Mouse (Mus musculus) MEL (cell line): ENCODE results near the gene Map3k7cl. TPM values are rescaled to one million over a fixed set of nuclear protein-coding genes. Genes with fewer than 3 reads are reported as not detected.

Experiments
- DNase-seq: peaks from one replicate; pipeline ENCODE4 v3.0.0; 2011; ENCODE audit warnings: low read depth, low spot score
- H3K27ac ChIP-seq: 2 replicates; pipeline ENCODE4 v1.5.1; 2012; ENCODE audit warnings: low read depth, mild to moderate bottlenecking, control low read depth, low read length, moderate library complexity; ENCODE audit not compliant: control insufficient read depth
- H3K27me3 ChIP-seq, 2 experiments: fragments of 150-350 bp in 1 of 2; sonication (generic) in 1 of 2; 2 replicates each; pipeline ENCODE4 v1.6.1; 2012; ENCODE audit warnings: low read length in 2 of 2, mild to moderate bottlenecking in 2 of 2, improper control_type of control experiment in 1 of 2, moderate library complexity in 1 of 2; ENCODE audit not compliant: insufficient read depth in 2 of 2, control insufficient read depth in 1 of 2
- H3K36me3 ChIP-seq, 2 experiments: 2 replicates each; pipeline ENCODE4 v1.6.1; 2012 to 2014; ENCODE audit warnings: low read length in 2 of 2, improper control_type of control experiment in 1 of 2, inconsistent platforms in 1 of 2, mild to moderate bottlenecking in 1 of 2; ENCODE audit not compliant: insufficient read depth in 2 of 2, control insufficient read depth in 1 of 2
- H3K4me1 ChIP-seq, 2 experiments: fragments of 150-350 bp in 1 of 2; sonication (generic) in 1 of 2; 2 replicates each; pipeline ENCODE4 v1.6.1; 2012; ENCODE audit warnings: low read length in 2 of 2, improper control_type of control experiment in 1 of 2, mild to moderate bottlenecking in 1 of 2; ENCODE audit not compliant: insufficient read depth in 2 of 2, control insufficient read depth in 1 of 2
- H3K4me3 ChIP-seq, 2 experiments: fragments of 150-350 bp in 1 of 2; sonication (generic) in 1 of 2; 2 replicates each; pipeline ENCODE4 v1.5.1; 2012; ENCODE audit warnings: low read depth in 2 of 2, low read length in 2 of 2, mild to moderate bottlenecking in 2 of 2, moderate library complexity in 2 of 2, control low read depth in 1 of 2, improper control_type of control experiment in 1 of 2; ENCODE audit not compliant: control insufficient read depth in 1 of 2, insufficient read depth in 1 of 2
- H3K79me2 ChIP-seq: 2 replicates; pipeline ENCODE4 v1.6.1; 2012; ENCODE audit warnings: mild to moderate bottlenecking, low read length, moderate library complexity; ENCODE audit not compliant: control insufficient read depth, poor library complexity, insufficient read depth
- H3K9ac ChIP-seq: 2 replicates; pipeline ENCODE4 v1.6.1; 2012; ENCODE audit warnings: low read depth, mild to moderate bottlenecking, control low read depth, low read length, moderate library complexity; ENCODE audit not compliant: control insufficient read depth, poor library complexity, severe bottlenecking
- H3K9me3 ChIP-seq: fragments of 150-350 bp; sonication (generic); replicated peaks from 2 replicates; pipeline ENCODE4 v1.6.1; 2012; ENCODE audit warnings: mild to moderate bottlenecking, low read length, improper control_type of control experiment, moderate library complexity; ENCODE audit not compliant: insufficient read depth
- CHD1 ChIP-seq: IDR thresholded peaks from 2 replicates; pipeline ENCODE4 v1.6.1; 2012; ENCODE audit warnings: low read depth, mild to moderate bottlenecking, inconsistent platforms, low read length, improper control_type of control experiment
- CHD2 ChIP-seq: IDR thresholded peaks from 2 replicates; pipeline ENCODE4 v1.6.1; 2011; ENCODE audit warnings: low read length, improper control_type of control experiment
- ETS1 ChIP-seq: IDR thresholded peaks from 2 replicates; pipeline ENCODE4 v1.6.1; 2012; ENCODE audit warnings: low read depth, mild to moderate bottlenecking, inconsistent platforms, low read length, improper control_type of control experiment, moderate library complexity
- GABPA ChIP-seq: IDR thresholded peaks from 2 replicates; pipeline ENCODE4 v1.6.1; 2012; ENCODE audit warnings: low read depth, mild to moderate bottlenecking, inconsistent platforms, low read length, improper control_type of control experiment, moderate library complexity
- KAT2A ChIP-seq: conservative IDR thresholded peaks from 2 replicates; pipeline ENCODE4 v1.6.1; 2012; ENCODE audit warnings: low read depth, low read length, improper control_type of control experiment, inconsistent platforms
- MAFK ChIP-seq: IDR thresholded peaks from 2 replicates; pipeline ENCODE4 v1.6.1; 2011; ENCODE audit warnings: low read depth, mild to moderate bottlenecking, low read length, improper control_type of control experiment, borderline replicate concordance
- MYB ChIP-seq: IDR thresholded peaks from 2 replicates; pipeline ENCODE4 v1.6.1; 2011; ENCODE audit warnings: mild to moderate bottlenecking, low read depth, low read length, improper control_type of control experiment
- MYC ChIP-seq: IDR thresholded peaks from 2 replicates; pipeline ENCODE4 v1.6.1; 2011; ENCODE audit warnings: low read depth, mild to moderate bottlenecking, low read length, improper control_type of control experiment, moderate library complexity
- NELFE ChIP-seq: IDR thresholded peaks from 2 replicates; pipeline ENCODE4 v1.6.1; 2011; ENCODE audit warnings: low read depth, low read length, improper control_type of control experiment
- NRF1 ChIP-seq: IDR thresholded peaks from 2 replicates; pipeline ENCODE4 v1.6.1; 2014; ENCODE audit warnings: low read depth, mild to moderate bottlenecking, inconsistent platforms, low read length, improper control_type of control experiment, moderate library complexity; ENCODE audit not compliant: poor library complexity, insufficient read depth, severe bottlenecking
- RAD21 ChIP-seq: IDR thresholded peaks from 2 replicates; pipeline ENCODE4 v1.6.1; 2011; ENCODE audit warnings: mild to moderate bottlenecking, low read depth, low read length, improper control_type of control experiment
- RCOR1 ChIP-seq: IDR thresholded peaks from 2 replicates; pipeline ENCODE4 v1.6.1; 2012; ENCODE audit warnings: low read depth, mild to moderate bottlenecking, inconsistent platforms, low read length, improper control_type of control experiment
- SIN3A ChIP-seq: IDR thresholded peaks from 2 replicates; pipeline ENCODE4 v1.6.1; 2012; ENCODE audit warnings: low read length, improper control_type of control experiment, inconsistent platforms
- SMC3 ChIP-seq: IDR thresholded peaks from 2 replicates; pipeline ENCODE4 v1.6.1; 2011; ENCODE audit warnings: low read depth, low read length, improper control_type of control experiment
- TCF12 ChIP-seq: IDR thresholded peaks from 2 replicates; pipeline ENCODE4 v1.6.1; 2014; ENCODE audit warnings: low read depth, mild to moderate bottlenecking, inconsistent platforms, low read length, improper control_type of control experiment, moderate library complexity
- UBTF ChIP-seq: IDR thresholded peaks from 2 replicates; pipeline ENCODE4 v1.6.1; 2012; ENCODE audit warnings: low read depth, mild to moderate bottlenecking, inconsistent platforms, low read length, improper control_type of control experiment, moderate library complexity, borderline replicate concordance; ENCODE audit not compliant: insufficient read depth
- ZC3H11A ChIP-seq: IDR thresholded peaks from 2 replicates; pipeline ENCODE4 v1.6.1; 2012; ENCODE audit warnings: low read depth, mild to moderate bottlenecking, inconsistent platforms, low read length, improper control_type of control experiment
- polyA plus RNA-seq, 2 experiments: library from polyadenylated mRNA; stranded (reverse) in 1 of 2; unstranded in 1 of 2; fragments of >175 nt in 1 of 2; fragments of >200 nt in 1 of 2; gene quantifications; 2 replicates each; pipeline versions ENCODE4 v1.2.1 to v1.2.4; 2012; ENCODE audit warnings: low replicate concordance in 2 of 2, low read depth in 1 of 2; ENCODE audit not compliant: insufficient read length in 2 of 2, insufficient read depth in 1 of 2, missing spikeins in 1 of 2
- total RNA-seq: library from RNA; depleted of rRNA; stranded (reverse); fragments of 300-350 nt; gene quantifications from 2 replicates; pipeline ENCODE4 v1.2.3, GENCODE M21; 2012; rRNA removed

The Map3k7cl gene
- total and polyA plus RNA-seq, 3 experiments = not detected

- H3K79me2 ChIP-seq = no peaks in the 10 kb centered on the region
- no peak for DNase-seq
- H3K9ac ChIP-seq = no peak overlapping the region
- H3K27me3 ChIP-seq = no peaks in the 10 kb centered on the region
- H3K27ac ChIP-seq = no peak overlapping the region
- no peaks in the 10 kb centered on the region for H3K9me3 ChIP-seq
- H3K4me1 ChIP-seq = no peaks in the 10 kb centered on the region
- H3K36me3 ChIP-seq = no peaks in the 10 kb centered on the region
- no peak overlapping the region for H3K4me3 ChIP-seq
- TF ChIP-seq SIN3A (no peak), SMC3 (no peak), NRF1 (no peak), MYC (no peak), GABPA (no peak), UBTF (no peak), ZC3H11A (no peak), RAD21 (no peak), CHD1 (no peak), RCOR1 (no peak), ETS1 (no peak), TCF12 (no peak), KAT2A (no peak), NELFE (no peak), CHD2 (no peak), MYB (no peak), MAFK (no peak)
Measured at GRCm38 (mm10) chr16:87644111-87644770, 91.1 kb downstream of the Map3k7cl start.

Other genes starting within 250 kb of the Map3k7cl start
- gene N6amt1, start 199.1 kb upstream of the Map3k7cl start, total RNA-seq = 14.4 and 16.1 TPM in 2 replicates
- gene N6amt1, start 199.1 kb upstream of the Map3k7cl start, polyA plus RNA-seq = 10 to 100 TPM in 1 of 2 experiments, not detected in 1; 24.6 TPM
- 16.0 and 16.4 TPM in 2 replicates for gene Ltn1, start 120.7 kb upstream of the Map3k7cl start, total RNA-seq
- gene Ltn1, start 120.7 kb upstream of the Map3k7cl start, polyA plus RNA-seq = 10 to 100 TPM; 22.3 to 55.9 TPM
- gene Rwdd2b, start 112.8 kb upstream of the Map3k7cl start, total RNA-seq = 9.0 and 11.3 TPM in 2 replicates
- gene Rwdd2b, start 112.8 kb upstream of the Map3k7cl start, polyA plus RNA-seq = 10 to 100 TPM in 1 of 2 experiments, not detected in 1; 17.2 TPM
- gene Usp16, start 98.6 kb upstream of the Map3k7cl start, total RNA-seq = 75.7 and 76.4 TPM in 2 replicates
- 100 to 1,000 TPM in 1 of 2 experiments, 10 to 100 TPM in 1; 66.6 to 256 TPM for gene Usp16, start 98.6 kb upstream of the Map3k7cl start, polyA plus RNA-seq
- 393 and 428 TPM in 2 replicates for gene Cct8, start 57.5 kb upstream of the Map3k7cl start, total RNA-seq
- gene Cct8, start 57.5 kb upstream of the Map3k7cl start, polyA plus RNA-seq = 1,000 to 10,000 TPM in 1 of 2 experiments, 100 to 1,000 TPM in 1; 812 to 1,102 TPM
- 21.1 and 23.1 TPM in 2 replicates for gene Bach1, start 145.6 kb downstream of the Map3k7cl start, total RNA-seq
- gene Bach1, start 145.6 kb downstream of the Map3k7cl start, polyA plus RNA-seq = 10 to 100 TPM in 1 of 2 experiments, not detected in 1; 20.5 TPM